Mouse (Mus musculus): ENCODE data around the gene Hoxa6. TPM values are rescaled to one million over a fixed set of nuclear protein-coding genes. Genes with fewer than 3 reads are reported as not detected.

Hoxa6 gene
- total and polyA plus RNA-seq, 3 experiments = not detected

- H3K36me3 ChIP-seq (ENCODE audit: control insufficient read depth in 1 of 2, insufficient read depth in 2 of 2, low read length in 2 of 2) = no peaks in the 10 kb centered on the region
- H3K27ac ChIP-seq (ENCODE audit: control insufficient read depth, low read depth, low read length) = no peak overlapping the region
- H3K9ac ChIP-seq (ENCODE audit: control insufficient read depth, low read depth, low read length, poor library complexity, severe bottlenecking) = no peak overlapping the region
- no peaks in the 10 kb centered on the region for H3K79me2 ChIP-seq (ENCODE audit: control insufficient read depth, insufficient read depth, low read length, poor library complexity)
- DNase-seq (ENCODE audit: low read depth, low spot score) = no peak
- no peaks in the 10 kb centered on the region for H3K9me3 ChIP-seq (replicated peaks; ENCODE audit: insufficient read depth, low read length)
- no peaks in the 10 kb centered on the region for H3K27me3 ChIP-seq (ENCODE audit: control insufficient read depth in 1 of 2, insufficient read depth in 2 of 2, low read length in 2 of 2)
- H3K4me3 ChIP-seq (ENCODE audit: control insufficient read depth in 1 of 2, insufficient read depth in 1 of 2, low read depth in 2 of 2, low read length in 2 of 2) = no peak overlapping the region
- no peaks in the 10 kb centered on the region for H3K4me1 ChIP-seq (ENCODE audit: control insufficient read depth in 1 of 2, insufficient read depth in 2 of 2, low read length in 2 of 2)
- TF ChIP-seq ETS1 (IDR thresholded peaks at IDR 0.05; ENCODE audit: low read depth, low read length) (no peak), TCF12 (IDR thresholded peaks at IDR 0.05; ENCODE audit: low read depth, low read length) (no peak), MEF2A (IDR thresholded peaks at IDR 0.05; ENCODE audit: extremely low read depth, insufficient replicate concordance, low read depth, low read length, poor library complexity, severe bottlenecking) (no peak), HCFC1 (IDR thresholded peaks at IDR 0.05; ENCODE audit: low read depth, low read length) (no peak), EP300 (IDR thresholded peaks at IDR 0.05; ENCODE audit: low read depth in 1 of 2, low read length in 2 of 2) (no peak), POLR2AphosphoS2 (IDR thresholded peaks at IDR 0.05; ENCODE audit: low read length) (no peak), MAZ (IDR thresholded peaks at IDR 0.05; ENCODE audit: low read depth, low read length) (no peak), KAT2A (conservative IDR thresholded peaks at IDR 0.05; ENCODE audit: low read depth, low read length) (no peak), CTCF (IDR thresholded peaks at IDR 0.05 in 2 of 3, conservative IDR thresholded peaks at IDR 0.05 in 1 of 3; ENCODE audit: control insufficient read depth in 1 of 3, insufficient read depth in 1 of 3, low read depth in 2 of 3, low read length in 3 of 3, poor library complexity in 1 of 3, severe bottlenecking in 1 of 3) (no peak), POLR2A (IDR thresholded peaks at IDR 0.05; ENCODE audit: control insufficient read depth in 1 of 2, insufficient read depth in 1 of 2, low read depth in 1 of 2, low read length in 2 of 2, poor library complexity in 1 of 2) (no peak), CHD2 (IDR thresholded peaks at IDR 0.05; ENCODE audit: low read length) (no peak), GABPA (IDR thresholded peaks at IDR 0.05; ENCODE audit: low read depth, low read length) (no peak), USF2 (IDR thresholded peaks at IDR 0.05; ENCODE audit: borderline replicate concordance in 1 of 2, insufficient read depth in 1 of 2, low read depth in 1 of 2, low read length in 2 of 2) (no peak), MAX (IDR thresholded peaks at IDR 0.05; ENCODE audit: low read length) (no peak), NRF1 (IDR thresholded peaks at IDR 0.05; ENCODE audit: insufficient read depth, low read depth, low read length, poor library complexity, severe bottlenecking) (no peak)
Measured at GRCm38 (mm10) chr6:52245040-52245756, 36.7 kb upstream of the Hoxa6 start.

GRCm38 (mm10) chr6:52244471-52245039 lies 36.0 kb upstream of the Hoxa6 start:
- Histone ChIP-seq H3K9ac (ENCODE audit: control insufficient read depth, low read depth, low read length, poor library complexity, severe bottlenecking) (no peak overlapping the region), H3K79me2 (ENCODE audit: control insufficient read depth, insufficient read depth, low read length, poor library complexity) (no peaks in the 10 kb centered on the region), H3K27ac (ENCODE audit: control insufficient read depth, low read depth, low read length) (no peak overlapping the region), H3K4me1 (ENCODE audit: control insufficient read depth in 1 of 2, insufficient read depth in 2 of 2, low read length in 2 of 2) (no peaks in the 10 kb centered on the region), H3K27me3 (ENCODE audit: control insufficient read depth in 1 of 2, insufficient read depth in 2 of 2, low read length in 2 of 2) (no peaks in the 10 kb centered on the region), H3K36me3 (ENCODE audit: control insufficient read depth in 1 of 2, insufficient read depth in 2 of 2, low read length in 2 of 2) (no peaks in the 10 kb centered on the region), H3K4me3 (ENCODE audit: control insufficient read depth in 1 of 2, insufficient read depth in 1 of 2, low read depth in 2 of 2, low read length in 2 of 2) (no peak overlapping the region), H3K9me3 (replicated peaks; ENCODE audit: insufficient read depth, low read length) (no peaks in the 10 kb centered on the region)
- no peak for DNase-seq (ENCODE audit: low read depth, low spot score)
- TF ChIP-seq MAX (IDR thresholded peaks at IDR 0.05; ENCODE audit: low read length) = no peak
- TF ChIP-seq USF2 (IDR thresholded peaks at IDR 0.05; ENCODE audit: borderline replicate concordance in 1 of 2, insufficient read depth in 1 of 2, low read depth in 1 of 2, low read length in 2 of 2) = no peak
- no peak for TF ChIP-seq TCF12 (IDR thresholded peaks at IDR 0.05; ENCODE audit: low read depth, low read length)
- no peak for TF ChIP-seq MXI1 (IDR thresholded peaks at IDR 0.05; ENCODE audit: low read depth, low read length)
- no peak for TF ChIP-seq RAD21 (IDR thresholded peaks at IDR 0.05; ENCODE audit: low read depth, low read length)

Data from MEL (cell line).